Mouse (Mus musculus) cortical plate, adult 2 months (tissue): Measurements from ENCODE around the gene Gatd1.

Source experiments
- CTCF ChIP-seq: fragments of 200-500 bp; IDR thresholded peaks from 2 replicates; pipeline ENCODE4 v1.5.1; 2011; ENCODE audit warnings: mild to moderate bottlenecking, control low read depth, low read length; ENCODE audit not compliant: insufficient read depth; ENCODE audit errors: extremely low read depth
- POLR2A ChIP-seq: fragments of 200-500 bp; IDR thresholded peaks from 2 replicates; pipeline ENCODE4 v1.6.1; 2011; ENCODE audit warnings: mild to moderate bottlenecking, low read length, control low read depth; ENCODE audit not compliant: insufficient read depth; ENCODE audit errors: extremely low read depth

GRCm38 (mm10) chr7:141361510-141361909 lies 52.4 kb downstream of the Gatd1 start:
- no peak for TF ChIP-seq POLR2A
- TF ChIP-seq CTCF: no peak
